Mouse (Mus musculus) heart, postnatal 14 days (tissue): ENCODE data around the gene Dmrt3. TPM values are rescaled to one million over a fixed set of nuclear protein-coding genes. Genes with fewer than 3 reads are reported as not detected.
A peak's percentile ranks its signal among the peaks of the same experiment; 100 is the strongest.

ENCODE experiments used
- DNase-seq, 2 experiments: peaks; one replicate each; pipeline ENCODE4 v3.0.0; 2021 to 2022
- intact Hi-C: fragments of 180-260 bp; cut with DNase I; formaldehyde crosslinking; loops from one replicate; pipeline ENCODE4 v1.15.1; 2025
- total RNA-seq, 2 experiments: library from RNA; stranded (reverse); gene quantifications; 2 replicates each; pipeline ENCODE4 v1.2.3; 2021

Dmrt3 gene
- total RNA-seq, 2 experiments from 2014 or later: not detected

DNA sequence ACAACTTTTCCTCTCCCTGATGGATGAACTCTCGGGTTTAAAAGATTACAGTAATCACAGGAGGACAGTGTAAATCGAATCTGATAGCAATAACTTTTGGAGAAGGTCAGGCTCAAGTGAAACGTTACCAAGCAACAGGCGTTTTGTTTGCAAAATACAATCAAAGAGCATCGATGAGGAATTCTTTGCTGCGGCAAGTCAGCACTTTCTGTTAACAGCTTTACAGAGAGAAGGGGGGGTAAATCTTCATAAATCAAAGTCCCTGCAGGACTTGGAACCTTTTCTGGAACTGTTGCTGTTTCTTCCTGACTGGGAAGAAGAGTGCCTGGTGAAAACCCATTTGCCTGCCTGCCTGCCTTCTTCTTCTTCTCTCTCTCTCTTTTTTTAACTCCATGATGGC lies 5.8 kb downstream of the Dmrt3 start:
- intact Hi-C loops: no loop called here
- DNase-seq: no peak

DNA sequence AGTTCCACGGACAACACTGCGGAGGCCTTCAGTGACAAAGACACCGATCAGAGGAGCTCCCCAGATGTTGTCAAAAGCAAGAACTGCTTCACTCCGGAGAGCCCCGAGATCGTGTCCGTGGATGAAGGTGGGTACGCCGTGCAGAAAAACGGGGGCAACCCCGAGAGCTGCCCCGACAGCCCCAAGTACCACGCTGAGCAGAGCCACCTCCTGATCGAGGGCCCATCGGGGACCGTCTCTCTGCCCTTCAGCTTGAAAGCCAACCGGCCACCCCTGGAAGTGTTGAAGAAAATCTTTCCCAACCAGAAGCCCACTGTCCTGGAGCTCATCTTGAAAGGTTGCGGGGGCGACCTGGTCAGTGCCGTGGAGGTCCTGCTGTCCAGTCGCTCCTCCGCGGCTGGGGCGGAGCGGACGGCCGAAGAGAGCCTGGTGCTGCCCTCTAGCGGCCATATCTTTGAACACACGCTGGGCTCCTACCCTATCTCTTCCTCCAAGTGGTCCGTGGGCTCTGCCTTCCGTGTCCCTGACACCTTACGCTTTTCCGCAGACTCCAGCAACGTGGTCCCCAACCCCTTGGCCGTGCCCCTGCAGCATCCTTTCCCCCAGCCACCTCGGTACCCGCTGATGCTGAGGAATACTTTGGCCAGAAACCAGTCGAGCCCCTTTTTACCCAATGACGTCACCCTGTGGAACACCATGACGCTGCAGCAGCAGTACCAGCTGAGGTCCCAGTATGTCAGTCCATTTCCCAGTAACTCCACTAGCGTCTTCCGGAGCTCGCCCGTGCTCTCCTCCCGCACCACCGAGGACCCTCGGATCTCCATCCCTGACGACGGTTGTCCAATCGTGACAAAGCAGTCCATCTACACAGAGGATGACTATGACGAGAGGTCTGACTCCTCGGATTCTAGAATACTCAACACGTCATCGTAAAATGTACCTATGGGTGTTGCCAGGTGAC lies 12.5 kb downstream of the Dmrt3 start:
- peak; percentile 73 to 84 for DNase-seq

DNA sequence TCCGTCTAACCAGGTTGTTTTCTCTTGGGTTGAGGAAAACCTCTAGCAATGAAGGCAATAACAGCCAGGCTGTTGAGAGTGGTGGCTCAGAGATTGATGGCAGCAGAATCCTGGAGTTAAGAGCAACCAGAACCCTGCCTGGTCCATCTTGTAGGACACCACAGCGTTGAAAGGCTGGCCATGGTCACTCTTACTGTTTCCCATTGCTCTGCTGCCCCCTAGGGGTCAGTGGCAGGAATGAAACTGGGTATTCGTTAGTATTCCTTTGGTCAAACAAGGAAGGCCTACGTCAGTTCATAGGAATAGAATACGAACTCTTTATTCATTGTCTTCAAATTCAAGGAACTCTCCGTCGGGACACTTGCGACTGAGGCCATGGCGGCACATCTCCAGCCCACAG lies 18.4 kb downstream of the Dmrt3 start:
- DNase-seq: peak; percentile 69 to 80
- intact Hi-C loops: loop anchor here (1.0 to 10.0 kb wide), 4 partner anchors 81 to 664 kb away; partner anchors contain the start of gene Cbwd1

More for the DNA sequence above, 12.5 kb downstream of the Dmrt3 start:
- intact Hi-C loops: loop anchor here (10.0 kb wide), 3 partner anchors 288 to 658 kb away; partner anchors contain the start of gene Cbwd1

DNA sequence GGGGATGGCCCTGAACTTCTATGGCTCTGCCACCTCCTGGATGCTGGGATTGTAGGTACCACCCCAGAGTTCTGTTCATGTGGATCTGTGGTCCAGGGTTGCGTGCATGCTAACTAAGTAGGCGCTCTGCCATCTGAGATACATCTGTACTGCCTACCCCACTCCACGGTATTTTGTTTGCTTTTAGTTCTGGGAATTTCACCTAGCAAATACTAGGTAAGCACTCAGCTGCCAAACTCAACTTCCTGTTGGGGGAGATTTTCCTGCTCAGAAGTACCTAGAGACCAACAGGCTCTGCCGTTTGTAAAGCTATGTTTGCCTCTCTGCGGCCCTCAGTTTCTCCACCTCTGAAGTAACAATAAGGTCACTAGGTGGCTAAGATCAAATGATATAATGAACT lies 25.0 kb downstream of the Dmrt3 start:
- intact Hi-C loops: loop anchor here (10.0 kb wide), 1 partner anchor 530 kb away; no protein-coding TSS in a partner anchor
- no peak for DNase-seq

DNA sequence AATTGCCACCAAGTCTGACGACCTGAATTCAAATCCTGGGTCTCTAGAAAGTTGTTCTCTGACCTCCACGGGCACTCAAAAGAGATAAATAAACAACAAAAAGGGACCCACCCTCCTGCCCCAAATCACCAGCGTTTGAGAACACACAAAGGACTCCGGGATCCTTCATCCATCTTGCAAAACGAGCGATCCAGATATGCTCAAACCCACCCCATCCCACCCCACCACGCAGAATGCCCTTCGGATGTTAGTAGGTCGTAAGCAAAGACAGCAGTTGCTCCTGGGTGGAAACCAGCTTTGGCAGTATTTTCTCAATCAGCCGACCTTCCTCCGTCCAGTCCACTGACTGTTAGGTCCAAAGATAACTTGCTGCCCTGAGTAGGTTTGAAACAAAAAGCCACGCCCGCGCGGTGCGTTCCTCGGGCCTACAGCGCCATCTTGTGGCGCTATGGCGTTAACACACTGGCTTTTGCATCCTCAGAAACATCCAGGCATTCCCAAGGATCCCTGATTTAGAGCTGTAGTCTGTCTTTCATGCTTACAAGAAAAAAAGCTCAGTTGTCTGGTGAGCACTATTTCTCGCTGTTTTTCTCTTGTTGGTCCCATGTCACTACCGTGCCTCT lies 25.6 kb downstream of the Dmrt3 start:
- DNase-seq: peak; percentile 68 to 77
- intact Hi-C loops: loop anchor here (10.0 kb wide), 1 partner anchor 531 kb away; no protein-coding TSS in a partner anchor

DNA sequence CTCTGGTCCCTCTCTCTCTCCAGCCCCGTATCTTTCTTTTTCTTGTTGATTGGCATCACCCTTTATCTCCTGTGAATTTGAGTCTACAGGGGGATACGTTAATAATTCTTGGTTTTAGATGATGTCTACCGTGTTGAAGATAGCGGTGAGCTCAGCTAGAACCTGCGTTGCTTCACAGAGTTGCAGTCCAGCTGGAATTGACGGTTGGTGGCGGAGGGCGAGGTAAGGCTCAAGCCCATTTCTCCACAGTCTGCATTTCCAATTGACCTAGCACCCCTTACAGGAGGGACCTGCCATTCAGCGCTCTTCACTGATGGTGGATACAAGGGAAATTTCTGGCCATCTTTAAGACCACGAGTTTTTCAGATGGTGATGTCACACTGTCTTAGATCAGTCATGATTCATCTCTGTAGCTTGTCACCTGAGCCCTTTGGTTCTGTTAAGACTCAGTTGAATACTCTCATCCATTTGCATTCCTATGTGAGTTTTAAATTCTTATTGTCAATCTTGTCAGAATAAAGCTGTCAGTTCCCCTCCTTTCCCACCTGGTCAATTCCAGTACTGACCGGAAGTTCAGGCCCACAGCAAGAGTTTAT lies 28.8 kb downstream of the Dmrt3 start:
- intact Hi-C loops: loop anchor here (10.0 kb wide), 1 partner anchor 534 kb away; no protein-coding TSS in a partner anchor

DNA sequence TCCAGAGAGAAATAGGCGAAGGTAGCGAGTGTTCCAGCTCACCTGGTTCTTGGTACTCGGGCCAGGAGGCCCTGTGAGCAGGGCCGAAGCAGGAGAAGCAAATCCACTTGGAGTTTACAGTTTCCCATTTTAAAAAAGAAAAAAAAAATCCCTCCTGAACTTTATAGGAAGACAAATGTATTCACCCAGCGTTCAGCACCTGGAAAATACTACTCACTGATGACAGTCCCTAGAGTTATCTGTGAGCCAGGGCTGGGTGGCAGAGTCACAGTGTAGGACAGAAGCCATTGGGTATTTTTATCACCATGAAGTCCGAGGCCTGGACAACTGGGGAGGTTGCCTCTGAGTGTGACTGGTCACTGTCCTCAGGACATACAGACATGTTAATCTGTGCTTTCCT lies 31.7 kb downstream of the Dmrt3 start:
- intact Hi-C loops: no loop called here
- no peak for DNase-seq

More for the DNA sequence above, 28.8 kb downstream of the Dmrt3 start:
- DNase-seq: no peak

DNA sequence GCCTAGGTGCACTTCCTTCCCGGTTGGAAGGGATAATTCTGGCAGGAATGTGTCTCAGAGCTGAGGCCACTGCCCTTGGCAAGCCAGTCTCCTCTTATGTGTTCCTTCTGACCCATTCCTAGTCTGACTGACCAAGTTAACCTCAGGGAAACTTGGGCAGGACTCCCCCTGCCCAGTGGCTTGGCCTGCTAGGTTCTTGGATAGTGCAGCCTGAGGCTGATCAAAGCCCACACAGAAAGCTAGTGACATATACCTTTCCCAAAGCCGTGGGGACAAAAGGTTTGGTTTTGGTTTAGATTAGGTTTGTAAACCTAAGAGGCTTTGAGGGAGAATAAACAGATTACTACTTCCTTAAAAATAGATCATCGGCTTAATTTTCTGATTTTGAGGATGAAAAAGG lies 37.0 kb downstream of the Dmrt3 start:
- intact Hi-C loops: no loop called here
- no peak for DNase-seq

DNA sequence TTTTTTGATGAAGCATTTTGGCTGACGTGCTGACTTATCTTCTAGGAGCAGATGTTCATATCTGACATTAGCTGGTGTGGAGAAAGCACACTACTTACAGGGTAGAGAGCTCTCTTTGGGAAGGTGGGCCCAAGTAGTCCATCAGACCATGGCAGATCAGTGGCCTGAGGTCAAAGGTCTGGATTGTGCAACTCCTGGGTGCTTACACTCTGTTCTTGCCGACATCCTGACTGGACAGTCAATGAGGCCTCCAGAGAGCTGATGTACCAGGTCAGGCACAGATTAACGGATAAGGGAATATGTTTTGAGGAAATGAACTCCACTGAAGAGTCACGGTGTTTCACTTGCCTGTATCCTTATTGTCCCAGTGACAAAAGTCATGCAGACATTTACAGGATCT lies 38.6 kb downstream of the Dmrt3 start:
- no peak for DNase-seq
- intact Hi-C loops: no loop called here

DNA sequence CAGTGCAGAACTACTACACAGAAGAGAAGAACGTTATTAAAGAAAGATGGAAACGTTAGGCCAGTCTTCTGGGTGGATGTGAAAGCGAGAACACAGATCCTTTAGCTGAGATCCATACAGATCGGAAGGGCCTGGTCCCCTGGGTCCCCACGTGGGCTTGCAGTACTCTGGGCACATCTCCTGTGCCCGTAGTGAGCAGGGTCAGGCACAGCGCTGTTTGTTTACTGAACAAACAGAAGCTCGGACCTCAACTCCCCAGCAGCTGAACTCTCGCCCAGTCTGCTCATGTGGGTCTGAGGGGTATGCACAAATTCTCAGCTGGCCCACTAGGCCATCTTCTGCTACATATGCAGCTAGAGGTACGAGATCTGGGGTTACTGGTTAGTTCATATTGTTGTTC lies 40.4 kb downstream of the Dmrt3 start:
- no peak for DNase-seq
- intact Hi-C loops: no loop called here

DNA sequence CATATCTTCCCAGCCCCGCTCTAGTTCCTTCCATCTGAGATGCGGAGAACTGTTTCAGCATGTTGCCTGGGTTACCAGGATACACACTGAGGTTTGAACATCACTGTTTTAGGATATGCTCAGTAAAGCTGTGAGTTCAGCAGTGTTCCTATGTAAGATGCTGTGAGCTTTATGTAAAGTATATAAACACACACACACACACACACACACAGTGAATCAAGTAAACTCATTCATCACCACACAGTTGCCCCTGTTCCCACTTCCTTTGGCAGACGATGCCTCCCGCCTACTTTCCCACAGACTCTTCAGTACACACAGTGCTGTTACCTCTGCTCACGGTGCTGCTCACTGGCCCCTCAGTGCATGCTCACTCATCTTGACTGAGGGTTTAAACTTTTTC lies 42.5 kb downstream of the Dmrt3 start:
- intact Hi-C loops: no loop called here
- DNase-seq: no peak

DNA sequence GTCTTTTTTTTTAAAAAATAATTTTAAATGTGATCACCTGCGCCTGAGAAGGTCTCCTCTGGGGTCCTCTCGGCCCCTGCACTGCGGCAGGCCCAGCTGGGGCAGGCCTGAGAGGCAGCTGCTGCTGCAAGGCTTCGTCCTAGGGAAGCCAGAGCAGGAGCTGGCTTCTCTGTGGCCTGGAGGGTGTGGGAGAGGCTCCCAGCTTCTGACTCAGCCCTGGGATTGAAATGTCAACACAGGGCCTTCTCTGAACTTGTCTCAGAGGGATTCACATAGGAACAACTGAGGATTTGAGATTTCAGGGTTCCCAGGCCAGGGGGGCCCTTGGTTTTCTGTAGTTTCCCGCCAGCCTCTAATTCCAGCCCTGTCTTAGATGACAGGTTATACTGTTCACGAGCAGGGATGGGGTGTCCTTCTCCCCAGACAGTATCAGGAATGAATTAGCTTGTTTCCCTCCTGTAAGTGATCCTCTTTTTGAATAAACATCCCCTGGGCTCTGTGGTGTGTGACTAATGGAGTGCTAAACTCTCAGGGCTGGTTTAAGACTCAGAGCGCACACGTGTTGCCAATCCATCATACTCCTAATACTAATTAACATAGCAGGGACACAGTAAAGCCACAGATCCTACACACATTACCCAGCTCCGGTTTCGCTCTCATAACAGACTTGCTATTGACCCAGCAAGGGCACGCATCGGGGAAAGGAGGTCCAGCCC lies 44.1 kb downstream of the Dmrt3 start:
- no peak for DNase-seq
- intact Hi-C loops: no loop called here

DNA sequence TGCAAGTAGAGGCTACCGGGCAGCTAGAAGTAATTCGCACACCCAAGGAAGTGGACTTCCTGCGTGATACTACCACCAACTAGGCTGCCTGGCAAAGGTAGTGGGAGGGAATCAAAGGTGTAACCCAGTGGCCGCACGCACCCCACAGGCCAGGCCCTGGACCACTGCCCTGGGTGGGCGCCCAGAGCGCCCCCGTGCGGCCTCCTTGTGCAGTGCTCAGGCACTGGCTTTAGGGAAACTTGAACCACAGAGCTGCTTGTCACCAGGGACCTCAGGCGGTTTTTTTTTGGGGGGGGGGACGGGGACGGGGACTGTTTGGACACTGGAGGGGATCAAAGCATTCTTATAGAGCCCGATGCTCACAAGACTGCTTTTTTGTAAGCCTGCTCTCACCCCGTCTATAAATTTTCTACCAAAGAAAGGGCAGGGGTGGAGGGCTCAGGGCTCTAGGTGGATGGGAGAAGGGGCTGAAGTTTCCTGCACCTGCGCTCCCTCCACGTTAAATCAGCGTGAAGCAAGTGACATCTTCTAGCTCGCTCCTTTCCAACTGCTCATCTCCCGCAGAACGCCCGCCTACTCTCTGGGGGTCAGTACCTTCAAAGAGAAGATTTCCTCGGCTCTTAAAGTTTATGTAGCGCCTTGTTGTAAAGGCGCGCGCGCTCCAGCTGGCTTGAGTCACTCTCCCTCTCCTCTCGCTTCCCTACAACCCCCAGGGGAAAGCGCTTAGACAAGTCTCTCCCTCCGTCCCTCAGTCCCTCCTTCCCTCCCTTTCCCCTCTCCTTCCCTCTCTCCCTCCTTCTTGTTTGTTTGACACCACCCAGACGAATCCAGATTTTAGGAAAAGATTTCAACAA lies 55.6 kb downstream of the Dmrt3 start:
- intact Hi-C loops: no loop called here
- no peak for DNase-seq

DNA sequence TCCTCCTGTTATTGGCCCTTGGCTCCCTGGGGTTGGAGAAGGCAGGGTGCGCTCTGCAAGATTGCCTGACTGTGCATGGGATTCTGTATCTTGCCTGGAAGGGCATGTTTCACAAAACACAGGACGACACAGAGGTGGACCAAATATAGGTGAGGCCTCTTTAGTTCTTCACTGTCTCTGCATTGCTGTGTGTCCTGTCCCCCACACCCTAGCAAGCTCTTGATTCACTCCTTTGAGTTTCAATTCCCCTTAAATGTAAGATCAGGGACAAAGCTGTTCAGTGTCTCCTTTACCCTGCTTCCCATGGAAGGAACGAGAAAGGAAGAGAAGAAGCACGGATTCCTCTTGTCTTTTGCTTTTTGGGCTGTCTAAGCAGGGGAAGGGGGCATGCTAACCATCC lies 57.7 kb downstream of the Dmrt3 start:
- no peak for DNase-seq
- intact Hi-C loops: no loop called here

DNA sequence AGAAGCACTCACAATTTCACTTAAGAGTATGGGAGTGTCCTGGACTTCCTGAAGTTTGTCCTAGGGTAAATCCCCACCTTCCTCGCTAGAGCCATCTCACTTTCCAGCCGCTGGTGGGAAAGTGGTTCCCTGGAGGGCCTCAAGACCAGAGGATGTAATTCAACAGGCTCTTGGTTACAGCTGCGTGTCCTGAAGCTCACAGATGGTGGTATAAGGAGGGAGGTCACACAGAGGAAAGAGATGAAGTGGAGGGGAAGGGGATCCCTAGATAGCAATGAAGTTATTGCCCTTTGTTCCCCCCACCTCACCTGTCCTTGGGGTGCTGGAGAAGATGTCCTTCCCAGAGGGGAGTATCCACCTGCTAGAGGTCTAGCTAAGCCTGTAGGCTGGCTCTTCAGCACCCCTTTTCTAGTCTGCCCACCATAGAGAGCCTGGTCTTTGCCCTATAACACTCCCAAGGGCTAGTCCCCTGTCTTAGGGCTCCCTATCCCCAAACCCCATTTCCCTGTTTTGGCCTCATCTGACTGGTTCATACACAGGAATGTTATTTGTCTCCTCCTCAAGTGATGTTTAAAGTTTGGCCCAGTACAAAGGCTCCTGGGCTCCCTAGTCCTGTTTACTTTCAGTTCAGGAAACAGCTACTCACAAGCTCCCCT lies 59.6 kb downstream of the Dmrt3 start:
- intact Hi-C loops: loop anchor here (5.0 kb wide), 1 partner anchor 62 kb away; no protein-coding TSS in a partner anchor
- no peak for DNase-seq

DNA sequence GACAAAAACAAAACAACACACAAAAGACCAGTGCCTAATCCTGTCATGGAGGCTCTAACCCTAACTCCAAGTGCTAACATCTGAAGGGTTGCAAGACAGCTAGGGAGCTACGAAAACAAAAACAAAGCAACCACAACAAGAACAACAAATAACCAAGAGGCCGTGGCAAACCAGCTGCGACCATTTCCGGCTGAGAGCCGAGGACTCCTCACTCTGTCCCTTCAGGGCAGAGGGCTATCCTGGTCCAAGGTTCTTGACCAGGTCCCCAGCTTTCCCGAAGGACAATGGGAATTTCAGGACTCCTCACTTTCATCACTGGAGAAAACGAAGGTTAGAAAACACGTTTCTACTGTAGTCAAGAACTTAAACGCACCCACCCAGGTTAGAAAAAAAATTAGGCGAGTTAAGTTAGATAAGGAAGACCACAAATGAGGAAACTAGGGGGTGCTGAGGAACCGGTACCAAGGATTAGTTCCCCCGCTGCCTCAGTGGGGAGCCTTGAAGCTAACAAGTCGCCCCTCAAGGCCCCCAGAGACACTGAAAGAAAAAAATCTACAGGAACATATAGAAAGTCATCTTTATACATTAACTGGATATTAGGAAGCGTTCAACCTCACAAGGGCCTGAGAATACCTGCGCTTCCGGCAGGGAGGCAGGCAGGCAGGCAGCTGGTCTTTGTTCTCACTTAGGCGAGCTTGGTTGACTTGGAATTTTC lies 60.6 kb downstream of the Dmrt3 start:
- DNase-seq: no peak
- intact Hi-C loops: loop anchor here (5.0 kb wide), 1 partner anchor 63 kb away; no protein-coding TSS in a partner anchor

DNA sequence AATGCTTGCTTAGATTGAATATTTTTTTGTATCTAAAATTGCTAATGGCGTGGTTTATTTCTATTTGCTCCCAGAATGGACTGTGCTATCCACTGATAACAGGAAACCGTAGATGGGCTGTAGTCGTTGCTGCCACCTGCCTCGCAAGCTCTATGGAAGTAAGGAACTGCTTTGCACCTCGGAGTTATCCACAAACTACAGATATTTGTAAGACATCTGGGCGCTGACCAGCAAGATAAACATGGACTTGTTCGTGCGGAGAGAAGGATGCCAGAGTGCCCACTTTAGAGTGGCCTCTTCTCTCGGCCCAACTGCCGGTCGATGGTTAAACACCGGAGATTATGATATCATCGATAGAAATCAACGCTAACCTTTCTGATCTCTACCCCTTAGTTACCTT lies 61.6 kb downstream of the Dmrt3 start:
- intact Hi-C loops: loop anchor here (5.0 kb wide), 1 partner anchor 64 kb away; no protein-coding TSS in a partner anchor
- no peak for DNase-seq
